In the genomic region with DNA sequence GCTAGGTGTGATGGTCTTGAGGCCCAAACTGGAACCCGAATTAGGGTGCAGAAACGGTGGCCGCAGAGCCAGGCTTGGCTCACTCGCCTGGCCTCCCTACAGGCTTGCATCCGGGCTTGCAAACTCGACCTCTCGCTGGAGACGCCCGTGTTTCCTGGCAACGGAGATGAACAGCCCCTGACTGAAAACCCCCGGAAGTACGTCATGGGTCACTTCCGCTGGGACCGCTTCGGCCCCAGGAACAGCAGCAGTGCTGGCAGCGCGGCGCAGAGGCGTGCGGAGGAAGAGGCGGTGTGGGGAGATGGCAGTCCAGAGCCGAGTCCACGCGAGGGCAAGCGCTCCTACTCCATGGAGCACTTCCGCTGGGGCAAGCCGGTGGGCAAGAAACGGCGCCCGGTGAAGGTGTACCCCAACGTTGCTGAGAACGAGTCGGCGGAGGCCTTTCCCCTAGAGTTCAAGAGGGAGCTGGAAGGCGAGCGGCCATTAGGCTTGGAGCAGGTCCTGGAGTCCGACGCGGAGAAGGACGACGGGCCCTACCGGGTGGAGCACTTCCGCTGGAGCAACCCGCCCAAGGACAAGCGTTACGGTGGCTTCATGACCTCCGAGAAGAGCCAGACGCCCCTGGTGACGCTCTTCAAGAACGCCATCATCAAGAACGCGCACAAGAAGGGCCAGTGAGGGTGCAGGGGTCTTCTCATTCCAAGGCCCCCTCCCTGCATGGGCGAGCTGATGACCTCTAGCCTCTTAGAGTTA, we compare ENCODE assay signal across 8 mouse cellular contexts. TPM values are rescaled to one million over a fixed set of nuclear protein-coding genes. Genes with fewer than 3 reads are reported as not detected.
DNase-seq lines count a peak whose midpoint lies in the region; ATAC-seq lines count a peak whose summit lies in the region.

No protein-coding gene starts in this region.

- peak overlapping the region; percentile 58 for H3K4me3 ChIP-seq in hindbrain, embryonic 12.5 days
- H3K4me3 ChIP-seq in lung, embryonic 16.5 days (ENCODE audit: low read length), result peak overlapping the region; percentile 66

- H3K27me3 ChIP-seq in hindbrain, embryonic 12.5 days, result peaks cover 13% of the 10 kb centered on the region
- H3K27me3 ChIP-seq in lung, embryonic 16.5 days (ENCODE audit: control insufficient read depth, insufficient read depth, low read depth, low read length), result peaks cover 4% of the 10 kb centered on the region

- peaks cover 9% of the 10 kb centered on the region; the same call in 1 of the 2 replicates for H3K4me1 ChIP-seq in hindbrain, embryonic 12.5 days
- peaks cover 7% of the 10 kb centered on the region; the same call in 1 of the 2 replicates for H3K4me1 ChIP-seq in lung, embryonic 16.5 days (replicated peaks; ENCODE audit: control insufficient read depth, insufficient read depth, low read length)

- H3K4me2 ChIP-seq in hindbrain, embryonic 12.5 days (replicated peaks), result peak overlapping the region; percentile 80
- H3K4me2 ChIP-seq in lung, embryonic 16.5 days (ENCODE audit: low read depth, low read length), result peak overlapping the region; percentile 84

- H3K36me3 ChIP-seq in hindbrain, embryonic 12.5 days, result peaks cover 10% of the 10 kb centered on the region
- H3K36me3 ChIP-seq in lung, embryonic 16.5 days (ENCODE audit: control insufficient read depth, insufficient read depth, low read length), result no peaks in the 10 kb centered on the region

- peak overlapping the region; percentile 75 for H3K9ac ChIP-seq in hindbrain, embryonic 12.5 days
- peak overlapping the region; percentile 74 for H3K9ac ChIP-seq in lung, embryonic 16.5 days (ENCODE audit: low read length)

- ATAC-seq in hindbrain, embryonic 12.5 days (ENCODE audit: low FRiP score), result peak; percentile 97
- peak; percentile 97 for ATAC-seq in lung, embryonic 16.5 days (ENCODE audit: low read depth)

- H3K9me3 ChIP-seq in hindbrain, embryonic 12.5 days (replicated peaks), result no peaks in the 10 kb centered on the region
- H3K9me3 ChIP-seq in lung, embryonic 16.5 days (ENCODE audit: control insufficient read depth, low read length), result no peaks in the 10 kb centered on the region

- WGBS in hindbrain, embryonic 12.5 days, result 3% methylated on average over 53 of the region's 53 CpGs
- 2% methylated on average over 53 of the region's 53 CpGs for WGBS in lung, embryonic 16.5 days

- peak overlapping the region; percentile 94 for H3K27ac ChIP-seq in hindbrain, embryonic 12.5 days
- peak overlapping the region; percentile 88 for H3K27ac ChIP-seq in lung, embryonic 16.5 days (ENCODE audit: low read length)

- DNase-seq in MN1 (ENCODE audit: low spot score), result peak; percentile 97
- peak; percentile 92 for DNase-seq in cerebellum, adult 9-11 months
- DNase-seq in frontal cortex, postnatal 14 days (ENCODE audit: low spot score in 2 of 2), result peak; percentile 73 to 81
- DNase-seq in layer of hippocampus, postnatal 10 days (ENCODE audit: low spot score in 2 of 2), result peak; percentile 80 to 86
- DNase-seq in ovary, adult 18-20 months (ENCODE audit: low spot score), result peak; percentile 78
- peak; percentile 79 to 81 for DNase-seq in thymus, adult 18-20 months

RNA-seq across cellular contexts. Expression of a gene that starts 5.2 kb away (rescaled TPM):
- 5.1 and 6.4 TPM in 2 replicates for polyA plus RNA-seq in hindbrain, embryonic 12.5 days (2016; fragmentation: Nextera tagmentation; extraction: Ambion mirVana)
- 1 to 10 TPM; 2.2 to 2.5 TPM for total RNA-seq in layer of hippocampus, postnatal 10 days (2021)
- 2.6 and 3.1 TPM in 2 replicates for polyA plus RNA-seq in lung, embryonic 16.5 days (2015; fragmentation: Nextera tagmentation; extraction: Ambion mirVana)

Comparison
In these comparisons a context has a peak if more than half of its experiments do, and no peak if none do; other contexts are left out.
1. Peak in every context shown above with its lines: DNase-seq, ATAC-seq, H3K4me3 ChIP-seq and H3K27ac ChIP-seq.